Mouse (Mus musculus) kidney, postnatal 36 days (tissue): ENCODE data around the gene Slc17a5.
"Not testable (repeated sequence)": the region's sequence is repeated elsewhere in the genome, so short reads cannot be mapped to it uniquely, and the experiment has no call there.

Experiments used
- DNase-seq, 2 experiments: peaks; one replicate each; pipeline ENCODE4 v3.0.0; 2021 to 2022; ENCODE audit warnings: mixed read lengths in 2 of 2

Gene Slc17a5

DNA sequence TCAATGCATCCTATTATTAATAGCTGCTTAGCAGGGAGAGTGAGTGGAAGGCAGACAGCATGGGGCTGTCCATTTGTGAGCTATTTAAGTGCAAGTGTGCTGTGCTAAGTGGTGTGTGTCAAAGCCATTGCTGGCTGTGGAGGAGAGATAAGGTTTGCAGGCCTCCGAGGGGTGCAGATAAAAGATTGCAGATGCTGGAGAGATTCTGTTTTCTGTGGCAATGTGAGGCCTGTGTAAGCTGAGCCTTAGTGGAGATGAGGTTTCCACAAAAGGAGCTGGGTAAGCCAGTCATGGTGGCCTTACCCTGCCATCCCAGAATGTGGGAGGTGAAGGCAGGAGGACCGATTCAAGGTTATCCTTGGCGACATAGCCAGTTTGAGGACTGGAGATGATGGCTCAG is 71.7 kb downstream of the Slc17a5 start:
- DNase-seq, result no peak

DNA sequence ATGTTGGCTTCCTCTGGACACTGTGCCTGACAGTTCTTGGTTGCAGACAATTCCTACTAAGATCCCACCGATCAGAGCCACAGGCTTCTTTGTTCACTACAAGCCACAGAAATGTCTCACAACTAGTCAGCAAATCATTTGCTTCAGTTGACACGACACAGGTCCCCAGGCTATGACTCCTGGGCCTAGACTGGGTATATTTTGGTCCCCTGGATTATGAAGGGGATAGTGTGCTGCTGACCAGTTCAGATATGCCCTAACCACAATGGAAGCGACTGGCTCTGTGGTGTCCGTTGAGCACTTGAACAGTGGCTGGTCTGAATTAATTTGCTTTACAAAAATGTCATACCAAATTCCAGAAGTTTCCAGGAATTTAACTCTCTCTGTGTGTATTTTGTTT is 73.2 kb downstream of the Slc17a5 start:
- DNase-seq, result no peak

DNA sequence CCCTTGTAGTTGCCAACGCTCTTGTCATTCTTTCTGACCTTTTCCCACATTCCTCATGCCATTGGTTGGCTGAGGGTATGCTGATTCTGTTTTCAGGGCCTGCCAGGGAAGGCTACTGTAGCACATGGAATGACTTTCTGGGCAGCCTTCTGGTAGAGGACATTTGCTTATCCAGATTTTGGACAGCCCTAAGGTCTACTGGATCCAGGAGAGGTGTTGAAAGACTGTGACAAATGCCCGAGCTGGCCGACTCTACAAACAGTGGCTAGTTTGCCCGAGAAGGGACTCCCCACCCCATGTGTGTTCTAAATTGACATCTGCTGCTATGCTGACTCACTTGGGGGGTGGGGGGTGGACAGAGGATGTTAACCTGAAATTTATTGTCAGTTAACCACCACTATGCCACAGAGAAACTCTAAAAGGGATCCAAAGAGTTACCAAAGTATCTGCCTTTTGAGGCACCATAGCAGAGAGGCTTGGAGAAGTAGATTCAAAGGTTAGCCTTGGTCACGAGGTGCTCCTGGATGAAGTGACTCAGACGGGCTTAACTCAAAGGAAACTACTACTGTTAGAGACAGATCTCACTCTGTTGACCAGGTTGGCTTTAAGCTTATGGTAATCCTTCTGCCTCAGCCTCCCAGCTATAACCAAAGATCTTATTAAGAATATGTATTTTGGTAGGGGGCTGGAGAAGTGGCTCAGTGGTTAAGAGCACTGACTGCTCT is 73.9 kb downstream of the Slc17a5 start:
- no peak for DNase-seq

GRCm38 (mm10) chr9:78511705-78512104 is 76.1 kb downstream of the Slc17a5 start:
- no peak for DNase-seq

- no peak for DNase-seq
These were observed 79.6 kb downstream of the Slc17a5 start for GRCm38 (mm10) chr9:78508106-78508786.

GRCm38 (mm10) chr9:78506722-78507077 is 81.1 kb downstream of the Slc17a5 start:
- DNase-seq, result no peak

GRCm38 (mm10) chr9:78506002-78506721 is 81.7 kb downstream of the Slc17a5 start:
- peak; percentile 61 to 76 for DNase-seq

DNA sequence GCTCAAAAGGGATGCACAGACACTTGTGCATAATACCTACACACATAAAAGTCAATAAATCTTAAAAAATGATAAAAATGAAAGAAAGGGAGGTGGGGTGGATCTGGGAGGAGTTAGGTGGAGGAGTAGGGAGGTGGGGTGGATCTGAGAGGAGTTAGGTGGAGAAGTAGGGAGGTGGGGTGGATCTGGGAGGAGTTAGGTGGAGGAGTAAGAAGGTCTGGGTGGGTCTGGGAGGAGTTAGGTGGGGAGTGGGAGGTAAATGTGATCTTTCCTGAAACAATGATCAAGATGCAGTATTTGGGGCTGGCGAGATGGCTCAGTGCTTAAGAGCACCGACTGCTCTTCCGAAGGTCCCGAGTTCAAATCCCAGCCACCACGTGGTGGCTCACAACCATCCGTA is 82.6 kb downstream of the Slc17a5 start:
- no peak for DNase-seq

DNA sequence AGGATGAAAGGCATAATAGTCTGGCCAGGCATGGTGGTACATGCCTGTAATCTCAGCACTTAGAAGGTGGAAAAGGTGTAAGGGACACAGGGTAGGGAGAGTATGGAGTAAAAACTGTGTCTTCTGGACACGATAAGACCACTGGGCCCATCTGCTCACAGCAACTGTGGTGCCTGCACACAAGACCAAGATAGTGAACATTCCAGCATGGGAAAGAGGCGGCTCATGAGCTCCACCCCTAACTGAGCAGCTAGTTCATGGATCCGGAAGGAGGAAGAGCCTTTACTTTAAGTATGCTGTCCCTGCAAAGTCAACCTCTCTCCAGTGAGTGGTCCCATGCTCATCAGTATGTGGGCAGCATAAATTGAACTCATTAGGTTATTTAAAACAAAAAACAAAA is 83.2 kb downstream of the Slc17a5 start:
- no peak for DNase-seq

- DNase-seq, result no peak
These were observed 83.7 kb downstream of the Slc17a5 start for GRCm38 (mm10) chr9:78504133-78504532.

DNA sequence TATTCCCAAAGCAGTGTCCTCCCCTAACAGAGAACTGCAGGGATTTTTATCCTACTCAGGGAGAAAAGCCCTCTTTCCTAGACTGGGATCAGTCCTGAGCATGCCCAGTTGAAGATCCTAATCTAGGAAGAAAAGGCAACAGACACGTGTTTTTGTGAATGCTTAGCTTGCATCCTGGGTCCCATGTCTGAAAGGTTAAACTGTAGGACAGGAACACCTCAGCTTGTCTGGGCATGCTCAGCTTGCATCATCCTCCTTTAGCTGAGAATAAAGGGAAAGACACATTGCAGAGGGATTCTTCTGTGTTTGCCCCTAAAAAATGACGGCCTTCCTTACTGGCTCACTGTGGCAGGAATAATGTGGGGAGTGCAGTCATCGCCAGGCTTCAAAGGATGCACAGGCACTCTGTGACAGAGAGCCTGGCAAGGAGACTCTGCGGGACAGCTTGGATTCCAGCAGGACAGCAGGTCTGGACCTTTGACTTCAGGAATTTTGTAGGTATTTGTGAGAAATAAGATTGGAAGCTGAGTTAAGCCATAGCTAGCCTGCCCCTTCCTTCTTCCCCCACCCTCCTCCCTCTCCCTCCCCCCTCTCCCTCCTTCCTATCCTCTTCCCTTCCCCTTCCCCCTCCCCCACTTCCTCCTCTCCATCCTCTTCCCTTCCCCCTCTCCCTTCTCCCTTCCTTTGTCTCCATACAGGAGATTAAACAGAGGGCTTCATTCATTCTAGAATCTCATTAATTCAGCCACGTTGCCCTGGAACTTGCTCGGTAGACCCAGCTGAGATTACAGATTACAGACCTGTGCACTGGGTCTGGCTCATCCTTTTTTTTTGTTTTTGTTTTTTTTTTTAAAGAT is 84.4 kb downstream of the Slc17a5 start:
- no peak for DNase-seq

DNA sequence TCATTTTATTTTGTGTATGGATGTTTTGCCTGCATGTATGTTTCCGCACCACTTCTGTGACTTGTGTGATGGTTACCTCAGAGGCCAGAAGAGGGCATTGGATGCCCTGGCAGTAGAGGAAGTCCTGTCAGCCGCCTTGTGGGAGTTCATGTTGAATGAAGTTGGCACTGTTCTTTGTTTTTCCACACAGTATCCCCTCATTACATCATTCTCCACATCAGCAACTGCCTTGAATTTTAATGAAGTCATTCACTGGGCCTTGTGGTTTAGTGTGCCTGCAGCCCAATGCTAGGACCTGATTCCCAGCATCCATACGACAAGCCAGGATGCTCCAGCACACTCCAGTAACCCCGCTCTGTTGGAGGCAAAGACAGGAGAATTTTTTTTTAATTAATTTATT is 86.6 kb downstream of the Slc17a5 start:
- no peak for DNase-seq

DNA sequence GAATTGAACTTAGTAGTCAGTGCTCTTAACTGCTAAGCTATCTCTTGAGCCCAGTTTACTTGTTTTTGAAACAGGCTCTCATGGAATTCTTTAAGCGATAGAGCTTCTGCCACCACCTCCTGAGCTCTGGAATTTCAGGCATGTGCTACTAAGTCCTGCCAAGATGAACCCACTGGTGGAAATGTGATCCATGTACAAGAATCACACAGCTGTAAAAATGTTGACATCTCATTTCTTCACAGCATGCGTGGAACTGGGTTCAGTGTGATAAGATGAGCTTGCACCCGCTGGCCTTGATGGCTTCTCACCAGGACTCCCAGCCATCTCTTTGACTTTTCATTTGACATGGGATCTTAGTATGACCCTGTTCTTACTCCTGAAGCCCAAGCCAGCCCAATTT is 87.5 kb downstream of the Slc17a5 start:
- DNase-seq, result no peak

- no peak for DNase-seq
These were observed 94.7 kb downstream of the Slc17a5 start for GRCm38 (mm10) chr9:78493171-78493570.

DNA sequence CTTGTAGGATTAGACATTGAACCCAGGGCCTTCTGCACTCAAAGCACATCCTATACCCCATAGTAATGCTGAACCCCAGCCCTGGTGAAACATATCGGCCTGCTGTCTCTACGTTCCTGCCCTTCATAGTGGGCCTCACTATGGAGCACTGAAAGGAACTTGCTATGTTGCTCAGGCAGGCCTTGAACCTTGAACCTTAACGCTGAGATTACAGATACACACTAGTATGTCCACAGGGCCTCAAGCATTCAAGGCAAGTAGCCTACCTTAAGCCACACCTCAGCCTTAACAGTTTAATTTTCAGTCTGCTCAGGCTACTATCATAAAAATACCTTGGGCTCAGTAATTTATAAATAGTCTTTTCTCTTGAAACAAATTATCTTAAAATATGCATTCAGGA is 95.6 kb downstream of the Slc17a5 start:
- DNase-seq, result no peak

- no peak for DNase-seq
These were observed 96.7 kb downstream of the Slc17a5 start for GRCm38 (mm10) chr9:78491169-78491568.

- peak; percentile 76 to 88 for DNase-seq
These were observed 98.9 kb downstream of the Slc17a5 start, which contains the start of gene Eef1a1 for GRCm38 (mm10) chr9:78488890-78489420. Gene Eef1a1 (minus strand): TSS chr9:78489151.

DNA sequence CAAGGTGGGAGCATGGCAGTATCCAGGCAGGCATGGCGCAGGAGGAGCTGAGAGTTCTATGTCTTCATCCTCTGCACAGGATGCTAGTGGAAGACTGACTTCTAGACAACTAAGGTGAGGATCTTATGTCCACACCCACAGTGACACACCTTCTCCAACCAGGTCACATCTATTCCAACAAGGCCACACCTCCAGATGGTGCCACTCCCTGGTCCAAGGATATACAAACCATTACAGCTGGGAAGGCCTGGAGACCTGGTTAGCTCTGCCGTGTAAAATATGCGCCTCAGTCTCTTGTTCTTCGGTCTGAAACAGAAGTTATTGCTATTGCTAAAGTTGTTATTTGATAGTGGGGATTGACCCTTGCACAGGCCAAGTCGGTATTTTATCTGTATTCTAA is 99.8 kb downstream of the Slc17a5 start:
- DNase-seq, result not testable (repeated sequence)
